Mouse (Mus musculus): ENCODE results near the gene C4bp.
"Not testable (repeated sequence)": the region's sequence is repeated elsewhere in the genome, so short reads cannot be mapped to it uniquely, and the experiment has no call there.

Gene C4bp

GRCm38 (mm10) chr1:130661454-130661853, at the start of gene C4bp:
Gene C4bp, minus strand, starts transcription at chr1:130661632.
- no peak for DNase-seq

- DNase-seq = no peak
Observed at GRCm38 (mm10) chr1:130710283-130711080, 49.0 kb upstream of the C4bp start.

GRCm38 (mm10) chr1:130703613-130704012, 42.2 kb upstream of the C4bp start:
- no peak for DNase-seq

DNA sequence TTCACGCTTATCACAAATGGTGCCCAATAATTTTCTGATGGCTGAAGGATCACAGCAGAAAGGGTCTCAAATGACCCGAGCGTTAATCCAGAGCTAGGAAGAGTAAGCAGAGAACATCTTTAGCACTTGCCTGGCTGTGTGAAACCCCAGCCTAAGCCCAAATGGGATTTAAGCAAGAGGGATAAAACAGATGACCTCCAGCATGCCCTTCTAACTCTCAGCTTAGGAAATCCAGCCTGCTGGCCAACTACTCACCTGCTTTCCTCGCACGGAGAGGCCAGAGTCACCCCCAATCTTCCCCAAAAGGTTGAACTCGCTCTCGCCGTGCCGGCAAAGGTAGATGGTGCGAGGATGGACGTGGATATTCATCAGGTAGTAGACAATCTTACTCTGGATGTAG, 40.5 kb upstream of the C4bp start:
- DNase-seq = no peak

DNA sequence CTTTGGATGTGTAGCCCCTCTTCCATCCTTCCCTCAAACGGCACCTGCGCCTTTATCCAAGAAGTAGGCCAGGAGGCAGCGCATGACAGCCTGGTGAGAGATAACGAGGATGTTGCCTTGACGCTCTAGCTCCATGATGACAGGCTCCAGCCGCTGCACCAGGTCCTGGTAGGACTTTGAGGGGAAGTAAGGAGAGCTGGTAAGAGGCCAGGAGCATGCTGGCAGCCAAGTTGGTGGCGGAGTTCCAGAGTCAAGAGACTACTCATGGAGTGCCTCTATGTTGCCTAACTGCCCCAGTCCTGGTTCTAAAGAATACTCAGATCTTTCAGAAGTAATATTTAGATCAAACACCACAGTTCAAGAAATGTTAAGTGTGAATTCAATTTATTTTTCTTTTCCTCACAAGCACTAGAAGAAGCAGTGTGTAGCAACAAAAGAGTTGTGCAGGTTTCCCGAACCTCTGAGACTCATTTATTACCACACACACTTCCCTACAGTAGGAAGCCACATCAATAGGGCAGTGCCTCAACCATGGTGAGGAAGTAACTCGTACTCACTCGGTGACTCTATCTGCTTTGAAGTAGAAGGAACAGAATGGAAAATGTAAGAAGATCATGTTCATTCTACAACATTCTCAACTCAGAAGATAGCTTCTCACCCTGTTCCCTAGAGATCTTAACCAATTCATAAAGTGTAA, 38.7 kb upstream of the C4bp start:
- no peak for DNase-seq

DNA sequence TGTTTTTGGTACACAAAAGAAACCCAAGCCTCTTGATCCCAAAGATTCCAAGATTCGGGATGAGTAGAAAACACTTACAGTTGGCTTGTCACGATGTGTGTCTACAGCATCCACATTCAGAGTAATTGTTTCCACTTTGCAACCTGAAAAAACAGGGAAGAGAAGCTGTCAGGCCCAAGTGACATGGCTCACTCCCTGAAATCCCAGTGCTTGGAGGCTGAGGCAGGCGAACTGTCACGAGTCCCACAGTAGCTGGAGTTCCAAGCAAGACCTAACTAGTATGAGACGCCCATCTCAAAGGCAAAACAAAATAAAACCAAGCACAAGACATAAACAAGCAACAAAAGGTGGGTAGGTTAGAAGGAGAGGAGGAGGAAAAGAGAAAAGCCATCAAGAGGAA, 37.2 kb upstream of the C4bp start:
- DNase-seq = no peak

- DNase-seq = no peak
Observed at GRCm38 (mm10) chr1:130683905-130684304, 22.5 kb upstream of the C4bp start.

DNA sequence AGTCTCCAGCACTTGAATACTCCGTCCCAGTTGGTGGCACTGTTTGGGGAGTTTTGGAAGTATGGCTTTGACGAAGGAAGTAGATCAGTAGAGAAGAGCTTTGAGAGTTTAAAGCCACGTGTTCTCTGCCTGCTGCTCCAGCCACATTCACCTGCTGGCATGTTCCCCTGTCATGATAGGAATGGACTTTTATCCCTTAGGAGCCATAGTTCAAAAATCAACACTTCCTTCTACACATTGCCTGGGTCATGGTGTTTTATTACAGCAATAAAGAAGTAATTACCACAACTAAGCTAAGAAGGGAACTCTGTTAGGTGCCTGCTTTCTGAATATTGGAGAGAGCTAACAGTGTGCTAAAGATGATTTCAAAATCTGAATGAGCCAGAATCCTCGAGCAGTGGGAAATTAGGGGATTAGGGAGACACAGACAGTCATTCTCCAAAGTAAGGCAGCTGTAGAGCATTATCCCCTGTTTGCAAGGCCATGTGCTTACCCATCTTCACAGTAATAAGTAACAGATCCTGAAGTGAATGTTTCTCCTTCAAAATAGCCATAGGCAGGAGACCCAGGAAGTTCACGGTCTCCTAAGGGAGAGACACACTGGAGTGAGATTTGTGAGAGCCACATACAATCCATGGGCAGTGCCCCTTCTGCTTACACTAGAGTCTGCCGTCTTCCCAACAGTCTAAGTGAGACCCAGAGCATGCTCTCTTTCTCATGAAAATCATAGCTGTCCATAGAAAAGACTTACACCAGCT, 20.4 kb upstream of the C4bp start:
- DNase-seq = no peak

DNA sequence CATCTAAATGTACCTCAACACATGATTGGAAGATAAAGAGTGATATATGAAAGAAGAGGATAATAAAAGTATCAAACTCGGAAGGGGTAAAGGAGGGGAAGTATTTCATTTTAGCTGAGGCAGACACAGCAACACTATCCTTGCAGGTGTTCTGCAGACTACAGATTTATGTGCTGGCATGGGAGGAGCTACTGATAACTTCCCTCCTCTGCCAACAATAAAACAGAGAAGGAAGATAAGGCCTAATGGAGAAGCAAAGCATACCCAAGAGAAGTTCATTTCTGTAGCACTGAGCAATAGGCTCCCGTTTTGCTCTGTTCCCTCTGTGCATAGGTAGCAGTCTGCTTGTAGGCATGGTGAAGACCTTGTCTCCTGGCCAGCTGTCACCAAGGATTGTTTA, 19.6 kb upstream of the C4bp start:
- DNase-seq = no peak

- no peak for DNase-seq
Observed at GRCm38 (mm10) chr1:130678551-130678950, 17.1 kb upstream of the C4bp start.

DNA sequence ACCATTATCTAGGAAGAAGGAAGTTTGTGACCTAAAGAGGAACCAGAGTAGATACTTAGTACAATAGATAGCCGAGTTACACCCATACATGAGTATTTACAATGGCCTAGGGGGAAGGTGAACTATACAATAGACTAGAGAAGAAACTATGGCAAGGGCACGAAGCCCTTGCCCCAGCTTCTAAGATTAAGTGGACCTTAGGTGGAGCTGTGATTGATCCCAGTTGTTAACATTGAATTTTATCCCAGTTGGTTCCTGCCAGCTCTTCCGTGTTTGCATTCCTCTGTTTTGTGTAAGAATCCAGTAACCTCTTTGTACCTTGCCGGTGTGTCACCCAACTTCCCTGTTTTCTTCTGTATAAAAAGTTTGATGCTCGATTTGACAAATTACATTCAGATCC, 2.1 kb upstream of the C4bp start:
- not testable (repeated sequence) for DNase-seq

GRCm38 (mm10) chr1:130659641-130660040, 1.8 kb downstream of the C4bp start:
- not testable (repeated sequence) for DNase-seq

DNA sequence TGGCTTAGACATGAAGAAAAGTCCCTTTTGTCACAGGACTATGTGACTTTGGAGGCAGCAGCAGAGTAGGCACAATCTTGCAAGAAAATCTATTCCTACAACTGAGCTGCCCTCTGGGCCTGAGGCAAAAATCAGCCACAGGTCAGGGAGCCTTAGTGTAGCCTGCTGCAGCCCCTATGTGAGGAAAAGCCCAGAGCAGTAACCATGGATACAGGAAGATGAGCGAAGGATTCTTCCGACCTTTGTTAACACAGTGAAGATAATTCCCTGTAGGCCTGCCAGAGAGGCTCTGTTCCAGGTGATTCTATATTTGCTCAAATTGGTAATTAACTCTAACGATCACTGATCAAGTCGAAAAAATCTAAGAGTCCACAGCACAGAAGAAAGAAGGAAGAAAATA, 17.3 kb downstream of the C4bp start:
- DNase-seq = no peak

- DNase-seq = no peak
Observed at GRCm38 (mm10) chr1:130640967-130641366, 20.5 kb downstream of the C4bp start.

DNA sequence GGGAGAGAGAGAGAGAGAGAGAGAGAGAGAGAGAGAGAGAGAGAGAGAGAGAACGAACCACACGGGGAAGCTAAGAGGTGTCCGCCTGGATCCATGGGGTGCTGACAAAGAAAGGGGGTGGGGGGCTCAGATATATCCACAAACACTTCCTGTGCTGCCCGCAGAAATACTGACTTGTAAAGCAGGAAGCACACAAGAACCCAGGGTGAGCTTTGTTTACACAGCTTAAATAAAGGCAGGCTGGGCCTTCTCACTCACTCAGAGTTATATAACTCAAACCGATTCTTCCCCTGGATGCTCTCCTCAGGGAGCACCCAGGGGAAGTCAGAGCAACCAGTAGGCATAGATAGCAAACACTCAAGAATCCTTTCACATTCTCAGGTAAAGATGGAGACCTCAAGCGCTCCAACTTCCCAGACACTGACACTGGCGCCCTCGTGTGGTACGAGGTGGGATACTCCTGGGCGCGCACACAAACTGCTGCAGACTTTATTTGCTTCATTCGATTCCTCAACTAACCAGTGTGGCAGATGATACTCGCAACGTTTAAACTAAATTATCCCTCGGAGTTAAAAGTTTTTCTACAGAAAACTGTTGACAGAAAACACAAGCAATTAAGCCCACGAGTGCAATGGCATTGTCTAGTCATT, 27.5 kb downstream of the C4bp start:
- DNase-seq = peak; percentile 72 to 89

DNA sequence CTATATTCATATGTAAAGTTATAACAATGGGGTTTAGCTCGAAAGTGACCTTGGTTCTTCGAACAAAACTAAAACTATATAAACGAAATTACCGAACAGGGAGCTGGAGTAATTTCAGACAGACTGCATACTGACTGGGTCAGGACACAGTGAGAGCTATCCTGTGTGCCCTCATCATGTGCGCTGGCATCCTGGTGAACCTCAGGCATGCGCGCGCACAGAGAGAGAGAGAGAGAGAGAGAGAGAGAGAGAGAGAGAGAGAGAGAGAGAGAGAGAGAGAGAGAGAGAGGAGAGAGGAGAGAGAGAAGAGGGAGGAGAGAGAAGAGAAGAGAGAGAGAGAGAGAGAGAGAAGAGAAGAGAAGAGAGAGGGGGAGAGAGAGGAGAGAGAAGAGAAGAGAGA, 28.1 kb downstream of the C4bp start:
- DNase-seq = no peak

GRCm38 (mm10) chr1:130629521-130629920, 31.9 kb downstream of the C4bp start, which contains the start of gene Zp3r:
Gene Zp3r, minus strand, starts transcription at chr1:130629621.
- no peak for DNase-seq

GRCm38 (mm10) chr1:130596291-130596690, 65.1 kb downstream of the C4bp start:
- no peak for DNase-seq

DNA sequence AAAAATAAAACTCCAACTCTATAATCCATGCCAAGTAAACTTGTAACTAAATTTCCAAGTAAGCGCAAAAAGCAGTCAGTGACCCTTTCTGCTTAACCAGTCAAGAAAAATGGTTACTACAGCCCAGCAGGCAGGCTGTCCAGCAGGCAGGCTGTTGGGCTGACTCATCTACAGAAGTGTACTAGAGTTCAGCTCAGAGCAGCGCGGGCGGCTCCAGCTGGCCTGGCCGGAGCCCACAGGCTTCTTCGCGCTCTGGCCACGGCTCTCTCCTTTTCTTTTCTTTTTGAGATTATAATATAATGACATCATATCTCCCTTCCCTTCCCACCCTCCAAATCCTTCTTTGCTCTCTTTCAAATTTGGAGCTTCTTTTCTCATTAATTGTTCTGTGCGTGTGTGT, 72.8 kb downstream of the C4bp start:
- no peak for DNase-seq
